Mouse (Mus musculus) urinary bladder, postnatal 10 days (tissue): Measurements from ENCODE around the gene Cldn16.
"Not testable (repeated sequence)": the region's sequence is repeated elsewhere in the genome, so short reads cannot be mapped to it uniquely, and the experiment has no call there.

ENCODE experiments used
- DNase-seq: peaks from one replicate; pipeline ENCODE4 v3.0.0; 2022; ENCODE audit warnings: low spot score

Gene Cldn16

DNA sequence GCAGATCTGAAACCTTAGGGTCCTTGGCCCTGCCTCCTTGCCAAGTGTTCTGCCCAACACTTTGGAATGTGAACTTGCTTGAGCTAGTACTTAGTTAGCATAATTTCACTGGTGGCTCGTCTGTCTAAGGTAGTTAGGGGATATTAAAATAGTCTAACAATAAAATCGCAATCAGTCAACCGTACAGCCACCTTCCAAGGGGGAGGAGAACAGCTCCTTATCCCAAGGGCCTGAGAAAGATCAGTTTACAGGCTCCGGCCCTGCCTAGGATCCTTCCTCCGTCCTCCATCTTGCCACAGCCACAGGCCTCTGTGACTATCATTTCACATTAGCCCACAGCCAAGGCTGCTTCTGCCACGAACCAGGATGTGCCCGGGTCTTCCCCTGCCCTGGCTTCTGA lies at the start of gene Cldn16:
Gene Cldn16 (plus strand): TSS at position 301 of the 400 bp plus-strand sequence.
- DNase-seq: no peak

DNA sequence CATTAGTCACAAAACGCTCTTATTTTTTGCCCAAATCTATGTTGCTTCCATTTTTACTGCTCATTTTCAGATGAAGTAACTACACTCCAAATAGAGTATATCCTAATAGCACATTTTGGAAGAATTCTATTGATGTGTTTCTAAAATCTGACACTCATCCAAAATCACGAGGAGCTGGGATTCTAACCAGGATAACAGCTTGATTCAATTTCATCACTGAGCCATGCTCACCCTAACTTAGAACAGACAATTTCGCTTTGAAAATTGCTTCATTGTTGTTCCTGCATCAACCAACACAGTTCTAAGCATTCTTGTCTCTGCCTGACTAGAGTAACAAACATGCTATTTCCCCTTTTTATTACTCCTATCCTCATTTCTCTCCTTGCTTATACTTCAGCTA lies 44.3 kb upstream of the Cldn16 start:
- no peak for DNase-seq

DNA sequence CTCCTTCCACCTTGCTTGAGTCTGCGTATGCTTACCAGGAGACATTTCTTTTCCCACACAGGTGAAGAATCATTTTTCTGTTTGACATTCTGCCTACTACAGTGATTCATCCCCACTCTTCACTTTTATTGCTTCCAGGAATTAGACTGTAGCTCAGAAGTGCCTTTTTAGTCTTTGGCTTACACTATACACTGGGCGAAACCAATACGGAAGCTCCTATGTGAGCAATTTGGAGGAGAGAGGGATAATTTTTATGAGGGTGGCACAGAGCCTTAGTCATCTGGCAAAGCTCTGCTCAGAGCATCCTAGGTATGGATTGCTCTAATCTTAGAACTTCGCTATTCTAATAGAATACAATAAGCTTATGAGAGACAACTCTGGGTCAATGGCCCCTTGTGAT lies 40.9 kb upstream of the Cldn16 start:
- no peak for DNase-seq

DNA sequence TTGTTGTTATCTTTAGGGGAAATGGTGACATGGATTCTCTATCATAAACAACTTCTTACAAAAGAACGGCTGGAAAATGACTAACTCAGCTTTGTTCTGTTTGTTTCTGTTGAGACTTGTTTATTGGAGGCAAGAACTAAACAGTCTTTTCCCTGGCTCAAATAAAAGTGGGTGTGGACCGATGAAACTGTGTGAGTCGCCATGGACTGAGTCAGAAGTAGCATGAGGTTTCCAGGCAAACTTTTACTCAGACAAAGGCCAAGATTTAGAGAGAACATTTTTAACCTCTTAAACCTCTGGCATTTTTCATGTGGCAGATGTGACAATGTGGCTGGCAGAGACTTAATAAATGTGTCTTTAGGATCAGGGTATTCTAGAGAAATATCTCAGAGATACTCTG lies 32.7 kb upstream of the Cldn16 start:
- DNase-seq: no peak

DNA sequence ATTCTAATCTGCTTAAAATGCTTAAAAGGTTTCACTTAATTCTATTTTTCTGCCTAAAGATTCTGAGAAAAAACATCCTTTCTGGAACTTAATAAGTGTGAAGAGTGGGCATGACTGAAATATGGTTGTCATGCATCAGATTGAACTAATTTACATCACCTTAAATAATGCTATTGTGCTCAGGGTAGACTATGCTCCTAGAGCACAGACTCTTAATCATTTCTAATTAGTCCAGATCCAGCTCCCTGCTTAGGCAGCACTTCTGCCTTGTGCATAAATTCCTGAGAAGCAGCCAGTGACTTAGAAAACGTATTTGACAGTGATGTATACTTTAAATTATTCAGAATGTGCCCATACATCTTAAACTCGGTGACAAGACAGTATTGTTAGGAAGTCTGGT lies 29.4 kb upstream of the Cldn16 start:
- no peak for DNase-seq

DNA sequence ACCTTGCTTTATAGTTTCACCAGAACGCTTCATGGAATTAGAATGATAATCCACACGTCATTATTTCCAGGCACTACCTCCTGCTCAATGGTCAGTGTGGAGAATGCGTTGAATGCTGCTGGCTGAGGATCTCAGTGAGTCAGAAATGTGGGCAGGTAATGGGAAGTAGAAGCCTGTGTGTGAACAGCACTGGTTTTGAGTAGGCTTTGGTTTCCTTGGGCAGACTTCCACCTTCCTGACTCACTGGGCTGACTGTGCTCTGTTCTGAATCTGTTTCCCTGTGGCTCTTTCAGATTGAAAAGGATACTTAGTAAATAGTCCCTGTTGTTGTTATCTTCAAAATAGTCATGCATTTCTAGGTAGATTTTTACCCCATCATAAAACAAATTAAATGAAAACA lies 22.9 kb upstream of the Cldn16 start:
- DNase-seq: no peak

DNA sequence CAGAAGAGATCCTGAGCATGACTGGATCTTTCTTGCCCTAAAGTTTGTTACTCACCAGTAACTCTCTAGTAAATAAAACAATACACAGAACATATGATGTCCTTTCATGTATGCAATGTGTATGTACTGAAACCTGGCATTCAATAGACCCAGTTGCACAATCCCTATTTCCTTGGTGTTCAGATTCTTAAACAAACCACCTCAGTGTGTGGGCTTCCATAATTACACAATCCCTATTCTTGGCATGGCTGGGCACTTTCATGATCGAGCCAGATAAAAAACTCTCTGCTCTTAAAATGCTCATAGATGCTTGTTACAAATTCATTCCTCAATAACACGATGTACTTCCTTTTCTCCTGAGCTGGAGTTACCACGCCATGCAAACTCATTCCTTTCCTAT lies 21.8 kb upstream of the Cldn16 start:
- DNase-seq: no peak

DNA sequence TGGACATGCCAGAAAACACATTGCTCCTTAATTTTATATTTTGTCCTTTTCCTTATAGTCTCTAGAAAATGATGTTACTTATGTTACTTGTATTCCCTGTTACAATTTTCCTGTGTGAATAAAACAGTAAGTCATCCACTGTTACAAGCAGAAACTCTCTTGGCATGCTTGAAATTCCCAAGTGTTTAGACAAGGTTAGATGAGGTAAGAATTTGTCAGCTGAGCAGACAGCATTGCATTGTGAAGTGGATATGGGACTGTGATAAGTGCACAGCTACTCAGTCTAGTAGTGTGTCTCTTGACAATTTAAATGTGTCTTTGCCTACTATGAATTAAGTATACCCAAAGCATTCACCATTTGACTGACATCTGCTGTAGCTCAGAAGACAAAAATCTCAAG lies 18.1 kb upstream of the Cldn16 start:
- no peak for DNase-seq

DNA sequence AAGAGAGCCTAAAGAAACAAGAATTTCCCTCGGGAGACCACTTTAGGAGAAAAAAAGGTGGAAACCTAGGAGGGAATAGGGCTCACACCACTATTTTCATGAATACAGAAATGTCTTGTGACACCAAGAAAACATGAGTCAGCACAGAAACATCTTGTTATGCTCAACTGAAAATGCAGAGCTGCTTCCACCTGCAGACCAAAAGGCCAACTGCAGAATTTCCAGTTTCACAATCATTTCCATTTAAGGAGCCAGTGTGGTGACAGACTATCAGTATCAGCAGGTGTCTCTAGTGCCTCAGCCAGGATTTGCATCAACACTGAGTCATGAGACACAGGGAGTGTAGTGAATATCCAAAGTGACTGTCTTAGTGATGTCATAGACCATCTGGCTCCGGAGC lies 15.3 kb upstream of the Cldn16 start:
- no peak for DNase-seq

DNA sequence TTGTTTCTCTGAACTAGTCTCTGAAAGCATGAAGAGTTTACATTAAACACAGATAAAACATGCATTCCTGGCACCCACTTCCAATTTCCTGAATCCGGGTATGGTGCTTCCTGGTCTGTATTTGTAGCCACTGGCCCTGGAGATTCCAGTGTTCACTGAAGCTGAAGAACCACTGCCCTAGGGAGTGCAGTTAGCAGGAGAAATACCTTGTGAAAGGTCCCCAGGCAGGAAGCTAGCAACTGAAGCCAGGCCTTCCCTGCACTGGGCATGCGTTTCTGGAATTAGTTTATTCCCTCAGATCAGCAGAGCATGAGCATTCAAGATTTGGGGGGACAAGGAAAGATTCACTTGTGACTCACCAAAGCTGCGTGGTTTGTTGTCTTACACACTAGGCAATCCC lies 8.8 kb upstream of the Cldn16 start:
- DNase-seq: no peak

DNA sequence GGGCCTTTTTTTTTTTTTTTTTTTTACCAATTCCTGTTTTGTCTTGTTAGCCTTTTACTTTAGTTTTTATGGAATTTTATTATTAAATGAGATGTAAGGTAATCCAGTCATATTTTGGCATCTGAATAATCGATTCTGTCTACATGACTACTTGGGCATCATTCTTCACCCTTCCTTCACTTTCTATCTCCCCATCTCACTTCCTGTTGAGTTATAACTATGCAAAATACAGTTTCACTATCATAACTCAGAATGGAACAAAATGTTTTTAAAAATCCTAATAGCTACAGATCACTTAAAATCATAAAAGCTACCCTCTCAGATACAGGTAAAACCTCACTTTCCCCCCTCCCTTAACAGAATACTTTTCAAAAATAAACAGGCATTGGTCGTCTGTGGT lies 6.8 kb upstream of the Cldn16 start:
- DNase-seq: no peak

DNA sequence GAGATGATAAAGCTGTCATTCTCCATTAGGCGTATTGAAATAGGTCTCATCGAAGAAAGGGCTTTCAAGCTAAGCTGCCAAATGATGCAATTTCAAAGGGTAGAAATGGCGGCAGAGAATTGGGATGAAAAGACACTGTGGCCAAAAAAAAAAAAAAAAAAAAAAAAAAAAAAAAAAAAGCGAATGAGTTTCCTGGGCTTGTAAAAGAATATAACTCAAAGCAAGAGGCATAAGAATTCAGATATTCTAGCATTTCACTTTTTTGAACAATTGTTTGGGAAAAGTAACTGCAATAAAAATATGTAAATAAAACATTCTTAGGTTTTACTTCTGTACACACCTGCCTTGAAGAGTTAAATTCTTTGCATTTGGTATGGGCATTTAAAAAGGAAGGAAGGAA lies 3.6 kb downstream of the Cldn16 start:
- no peak for DNase-seq

DNA sequence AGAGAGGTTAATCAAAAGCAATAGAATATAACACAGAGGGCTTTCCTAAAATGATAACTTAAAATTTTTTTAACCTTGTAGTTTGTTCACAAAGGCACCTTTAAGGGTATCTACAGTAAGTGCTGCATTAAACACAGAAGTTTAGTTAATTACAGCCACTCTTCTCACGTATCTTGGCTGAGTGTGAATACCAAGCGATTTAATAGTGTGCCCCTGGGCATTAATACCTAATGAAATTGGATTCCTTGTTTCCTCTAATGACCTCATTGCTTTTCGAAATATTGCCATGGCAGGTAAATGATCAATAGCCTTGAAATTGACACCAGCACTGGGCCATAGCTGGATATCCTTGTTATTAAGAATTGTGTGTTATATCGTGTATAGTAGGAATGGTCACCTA lies 8.3 kb downstream of the Cldn16 start:
- DNase-seq: no peak

DNA sequence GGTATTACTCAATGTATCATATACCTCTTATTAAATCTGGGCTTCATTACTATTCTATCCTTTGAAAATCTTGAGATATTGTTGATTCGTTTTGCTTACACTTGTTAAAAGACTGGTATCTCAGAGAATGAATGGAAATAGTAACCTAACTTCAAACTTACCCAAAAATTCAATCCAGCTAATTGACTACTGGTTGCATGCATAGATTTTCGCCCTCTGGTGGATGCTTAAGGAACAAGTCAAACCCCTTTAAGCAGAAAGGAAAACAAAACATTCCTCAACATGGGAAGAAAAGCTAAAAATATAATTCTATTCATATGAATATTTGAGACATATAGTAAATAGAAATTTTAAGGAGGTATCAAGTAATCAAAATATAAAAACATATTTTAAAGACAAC lies 32.8 kb downstream of the Cldn16 start:
- no peak for DNase-seq

DNA sequence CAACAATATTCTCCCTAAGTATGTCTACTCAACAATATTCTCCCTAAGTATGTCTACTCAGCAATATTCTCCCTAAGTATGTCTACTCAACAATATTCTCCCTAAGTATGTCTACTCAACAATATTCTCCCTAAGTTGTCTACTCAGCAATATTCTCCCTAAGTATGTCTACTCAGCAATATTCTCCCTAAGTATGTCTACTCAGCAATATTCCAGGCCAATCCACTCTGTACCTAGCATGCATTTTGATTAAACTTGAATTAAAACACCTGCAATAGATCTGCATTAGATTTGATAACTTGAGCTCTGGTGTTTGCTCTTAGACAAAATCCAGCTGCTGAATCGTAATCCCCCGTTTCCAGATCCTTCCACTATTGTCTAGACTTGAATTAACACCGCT lies 36.8 kb downstream of the Cldn16 start:
- DNase-seq: not testable (repeated sequence)

DNA sequence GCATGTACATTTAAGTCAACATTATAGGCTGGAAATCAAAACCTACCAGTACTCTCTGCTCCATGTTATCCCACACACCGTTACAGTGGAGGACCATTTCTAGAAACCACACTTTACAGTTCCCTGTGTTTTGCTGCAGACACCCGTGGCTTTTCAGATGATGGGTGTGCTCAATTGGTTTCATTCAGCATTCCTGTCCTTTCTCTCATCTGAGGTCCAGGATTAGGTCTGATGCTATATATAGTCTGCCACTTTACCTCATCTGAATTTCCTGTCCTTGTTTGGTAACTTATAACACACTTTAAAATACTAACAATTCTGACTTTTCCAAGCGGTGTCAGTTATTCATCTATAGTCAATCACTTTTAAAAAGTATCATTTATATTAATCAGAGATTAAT lies 37.8 kb downstream of the Cldn16 start:
- DNase-seq: no peak

DNA sequence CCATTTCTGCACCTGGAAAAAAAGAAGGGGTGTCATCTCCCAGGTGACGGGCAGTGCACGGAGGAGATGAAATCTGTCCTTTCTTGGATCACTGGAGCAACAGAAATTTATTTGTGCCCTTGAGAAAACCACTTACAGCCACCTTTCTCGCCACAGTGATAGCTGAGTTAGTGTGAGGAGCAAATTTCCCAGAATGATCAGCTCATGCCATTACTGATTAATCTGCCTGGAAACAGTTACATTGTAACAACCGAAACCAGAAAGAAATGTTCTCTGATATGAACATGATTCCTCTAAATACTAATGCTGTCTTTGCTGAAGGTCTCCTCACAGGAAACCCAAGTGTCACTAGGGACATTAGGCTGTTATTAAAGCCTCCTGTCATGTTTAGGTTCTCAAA lies 42.0 kb downstream of the Cldn16 start:
- DNase-seq: no peak

DNA sequence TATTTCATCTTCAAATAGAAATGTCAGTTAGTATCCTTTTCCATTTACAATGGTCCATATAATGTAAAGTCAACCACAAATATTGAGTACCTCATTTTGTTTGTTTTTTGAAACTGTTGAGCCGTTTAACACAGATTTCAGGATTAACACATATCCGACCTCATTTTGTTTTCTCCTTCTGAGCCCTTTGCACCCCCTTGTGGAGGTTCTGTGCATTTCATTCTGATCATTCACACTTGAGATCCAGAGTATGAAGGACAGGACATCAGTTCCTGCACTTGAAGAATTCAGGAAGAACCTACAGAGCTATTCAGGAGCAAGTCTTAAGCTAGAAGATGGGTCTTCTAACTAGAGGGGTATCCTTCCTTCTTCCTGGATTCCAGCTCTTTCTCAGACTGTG lies 56.7 kb downstream of the Cldn16 start:
- no peak for DNase-seq

DNA sequence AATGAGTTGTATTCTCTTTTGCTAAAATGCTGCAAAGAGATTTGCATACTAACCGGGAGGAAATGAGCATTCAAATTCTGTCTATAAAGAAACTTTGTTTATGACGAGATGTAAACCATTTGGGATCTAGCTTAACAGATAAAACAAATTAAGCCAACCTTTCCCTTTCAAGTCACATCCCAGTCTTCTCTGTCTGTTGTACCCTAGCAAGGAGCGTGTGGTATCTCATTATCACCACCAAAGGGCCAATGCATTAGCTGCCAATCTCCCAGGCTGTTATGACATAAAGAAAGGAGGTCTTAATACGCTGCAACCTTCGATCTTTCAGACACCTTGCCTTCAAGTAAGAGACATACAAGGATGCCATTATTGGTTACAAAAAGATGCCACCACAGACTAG lies 62.9 kb downstream of the Cldn16 start:
- no peak for DNase-seq

DNA sequence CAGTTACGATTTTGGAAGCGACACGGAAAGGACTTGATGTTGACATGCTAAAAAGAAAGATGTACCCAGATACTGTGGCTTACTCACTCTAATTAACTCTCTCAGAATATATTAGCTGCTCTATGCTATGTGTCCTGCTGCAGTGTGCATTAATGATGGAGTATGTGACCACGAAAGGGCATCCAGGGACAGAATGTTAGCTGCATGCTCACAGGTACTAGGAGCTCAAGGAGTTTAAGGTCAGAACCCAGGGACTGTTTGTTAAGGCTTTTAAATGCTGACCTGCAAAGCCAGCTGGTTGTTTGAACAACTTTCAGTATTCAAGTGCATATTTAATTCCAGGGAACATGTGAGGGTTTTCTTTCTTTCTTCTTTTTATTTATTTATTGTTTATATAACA lies 63.7 kb downstream of the Cldn16 start, which contains the start of gene Tmem207:
Gene Tmem207 (minus strand): TSS at position 101 of the 400 bp plus-strand sequence.
- no peak for DNase-seq

DNA sequence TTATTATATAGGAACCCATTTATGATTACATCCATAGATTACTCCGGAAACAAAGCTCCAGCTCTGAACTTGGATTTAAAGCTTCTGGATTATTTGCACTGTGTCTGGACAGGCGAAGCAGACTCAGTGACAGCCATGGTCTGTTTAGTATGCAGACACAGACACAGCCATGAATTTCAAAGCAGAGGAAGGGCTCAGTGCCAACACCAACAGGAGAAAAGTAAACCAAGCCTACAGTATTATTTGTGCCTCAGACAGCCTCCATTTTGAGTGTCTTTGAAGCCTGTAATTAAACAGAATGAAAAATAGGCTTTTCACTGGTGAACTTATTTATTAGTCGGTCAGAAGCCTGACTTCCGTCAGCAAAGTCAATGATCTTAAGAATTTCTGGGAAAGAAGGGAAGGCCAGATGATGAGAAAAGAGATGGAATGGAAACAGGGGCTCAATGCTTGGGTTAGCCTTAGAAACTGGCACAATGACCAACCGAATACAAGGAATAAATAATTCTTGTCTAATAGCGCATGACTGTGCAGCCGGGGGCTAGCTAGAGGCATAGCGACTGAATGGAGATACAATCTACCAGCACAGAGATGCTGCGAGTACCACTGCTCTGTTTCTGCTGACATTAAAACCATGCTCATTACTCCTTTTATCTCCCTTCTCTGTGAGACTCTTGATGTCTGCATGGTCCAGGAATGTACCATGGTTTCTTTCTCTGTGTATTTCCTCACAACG lies 65.2 kb downstream of the Cldn16 start:
- no peak for DNase-seq

DNA sequence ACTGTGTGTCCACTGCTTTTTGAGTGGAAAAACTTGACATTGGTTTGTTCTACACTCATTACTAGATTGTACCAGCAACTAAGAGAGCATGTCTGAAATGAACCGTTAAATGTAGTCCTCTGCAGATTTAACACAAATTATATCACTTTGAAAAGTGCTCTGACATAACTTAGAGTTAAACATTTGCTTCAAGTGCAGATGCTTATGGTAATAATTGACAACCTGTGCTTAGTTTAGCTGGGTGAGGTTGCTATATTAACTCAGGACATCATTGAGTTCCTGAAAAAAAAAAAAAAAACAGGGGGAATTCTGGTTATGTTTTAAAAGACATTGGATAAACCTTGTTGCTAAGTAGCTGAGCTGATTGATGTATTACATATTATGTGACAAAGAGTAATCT lies 67.5 kb downstream of the Cldn16 start:
- no peak for DNase-seq

DNA sequence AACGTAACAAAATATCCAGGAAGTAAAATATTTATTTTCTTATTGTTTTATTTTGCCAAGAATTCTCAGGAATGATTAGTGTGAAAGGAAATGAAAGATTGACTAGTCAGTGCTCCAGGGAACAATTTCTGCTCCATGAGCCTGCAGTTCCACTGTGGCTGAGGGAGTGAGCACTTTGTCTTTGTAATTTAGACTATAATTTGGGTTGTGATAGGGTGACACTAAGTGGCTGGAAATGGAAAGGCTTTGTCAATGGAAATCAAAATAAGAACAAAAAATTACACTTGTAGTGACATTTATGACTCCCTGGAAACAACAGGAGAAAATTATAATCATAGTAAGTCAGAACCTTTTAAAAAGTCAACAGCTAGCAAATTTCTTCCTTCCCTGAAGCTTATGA lies 69.4 kb downstream of the Cldn16 start:
- no peak for DNase-seq
